Mouse (Mus musculus): ENCODE results near the gene Elp4. TPM values are rescaled to one million over a fixed set of nuclear protein-coding genes. Genes with fewer than 3 reads are reported as not detected.

Gene Elp4
- polyA plus RNA-seq, 1 experiment from 2014 or later = 46.2 TPM

GRCm38 (mm10) chr2:105673054-105673453 is 231.3 kb downstream of the Elp4 start:
- peak overlapping the region; percentile 46; the same call in 1 of the 2 replicates for H3K4me3 ChIP-seq (replicated peaks; ENCODE audit: low read length)
- 1% methylated on average over 6 of the region's 6 CpGs for WGBS
- ATAC-seq = no peak
- no peaks in the 10 kb centered on the region for H3K36me3 ChIP-seq (ENCODE audit: control insufficient read depth, insufficient read depth)
- peaks cover 22% of the 10 kb centered on the region for H3K27me3 ChIP-seq (replicated peaks; ENCODE audit: control insufficient read depth, insufficient read depth, low read length)
- H3K9ac ChIP-seq (replicated peaks; ENCODE audit: low read depth, low read length) = peak overlapping the region; percentile 50
- peaks cover 52% of the 10 kb centered on the region for H3K4me1 ChIP-seq (replicated peaks; ENCODE audit: control insufficient read depth, insufficient read depth, low read length)
- H3K9me3 ChIP-seq (ENCODE audit: control insufficient read depth, low read length) = no peaks in the 10 kb centered on the region
- peak overlapping the region; percentile 70 for H3K4me2 ChIP-seq (ENCODE audit: low read length)
- H3K27ac ChIP-seq (ENCODE audit: low read length) = peak overlapping the region; percentile 81

GRCm38 (mm10) chr2:105672596-105672960 is 231.8 kb downstream of the Elp4 start:
- Histone ChIP-seq H3K27me3 (replicated peaks; ENCODE audit: control insufficient read depth, insufficient read depth, low read length) (peaks cover 25% of the 10 kb centered on the region), H3K4me1 (replicated peaks; ENCODE audit: control insufficient read depth, insufficient read depth, low read length) (peaks cover 53% of the 10 kb centered on the region), H3K9me3 (ENCODE audit: control insufficient read depth, low read length) (no peaks in the 10 kb centered on the region), H3K27ac (ENCODE audit: low read length) (peak overlapping the region; percentile 43; the same call in 1 of the 2 replicates), H3K9ac (replicated peaks; ENCODE audit: low read depth, low read length) (peak overlapping the region; percentile 18; the same call in 1 of the 2 replicates), H3K36me3 (ENCODE audit: control insufficient read depth, insufficient read depth) (no peaks in the 10 kb centered on the region), H3K4me3 (replicated peaks; ENCODE audit: low read length) (peak overlapping the region; percentile 34), H3K4me2 (ENCODE audit: low read length) (peak overlapping the region; percentile 44)
- ATAC-seq = no peak
- WGBS = 2% methylated on average over 15 of the region's 16 CpGs

- H3K36me3 ChIP-seq (ENCODE audit: control insufficient read depth, insufficient read depth) = no peaks in the 10 kb centered on the region
- peak overlapping the region; percentile 43; the same call in 1 of the 2 replicates for H3K27ac ChIP-seq (ENCODE audit: low read length)
- H3K4me2 ChIP-seq (ENCODE audit: low read length) = peak overlapping the region; percentile 44
- peak overlapping the region; percentile 34 for H3K4me3 ChIP-seq (replicated peaks; ENCODE audit: low read length)
- no peak for ATAC-seq
- H3K27me3 ChIP-seq (replicated peaks; ENCODE audit: control insufficient read depth, insufficient read depth, low read length) = peaks cover 27% of the 10 kb centered on the region
- 7% methylated on average over 25 of the region's 25 CpGs for WGBS
- no peaks in the 10 kb centered on the region for H3K9me3 ChIP-seq (ENCODE audit: control insufficient read depth, low read length)
- peaks cover 58% of the 10 kb centered on the region for H3K4me1 ChIP-seq (replicated peaks; ENCODE audit: control insufficient read depth, insufficient read depth, low read length)
- H3K9ac ChIP-seq (replicated peaks; ENCODE audit: low read depth, low read length) = peak overlapping the region; percentile 18
These were observed 232.4 kb downstream of the Elp4 start for GRCm38 (mm10) chr2:105671798-105672595.

- no peak for ATAC-seq
- Histone ChIP-seq H3K36me3 (ENCODE audit: control insufficient read depth, insufficient read depth) (no peaks in the 10 kb centered on the region), H3K27ac (ENCODE audit: low read length) (peak overlapping the region; percentile 5; the same call in 1 of the 2 replicates), H3K4me1 (replicated peaks; ENCODE audit: control insufficient read depth, insufficient read depth, low read length) (peaks cover 53% of the 10 kb centered on the region), H3K4me2 (ENCODE audit: low read length) (peak overlapping the region; percentile 29), H3K4me3 (replicated peaks; ENCODE audit: low read length) (peak overlapping the region; percentile 34), H3K27me3 (replicated peaks; ENCODE audit: control insufficient read depth, insufficient read depth, low read length) (peaks cover 30% of the 10 kb centered on the region), H3K9ac (replicated peaks; ENCODE audit: low read depth, low read length) (no peak overlapping the region), H3K9me3 (ENCODE audit: control insufficient read depth, low read length) (no peaks in the 10 kb centered on the region)
- 9% methylated on average over 9 of the region's 9 CpGs for WGBS
These were observed 233.1 kb downstream of the Elp4 start for GRCm38 (mm10) chr2:105671116-105671797.

GRCm38 (mm10) chr2:105670731-105671095 is 233.7 kb downstream of the Elp4 start:
- Histone ChIP-seq H3K9me3 (ENCODE audit: control insufficient read depth, low read length) (no peaks in the 10 kb centered on the region), H3K27ac (ENCODE audit: low read length) (no peak overlapping the region; the same call in 1 of the 2 replicates), H3K4me2 (ENCODE audit: low read length) (peak overlapping the region; percentile 29), H3K9ac (replicated peaks; ENCODE audit: low read depth, low read length) (peak overlapping the region; percentile 49; the same call in 1 of the 2 replicates), H3K4me3 (replicated peaks; ENCODE audit: low read length) (peak overlapping the region; percentile 34), H3K4me1 (replicated peaks; ENCODE audit: control insufficient read depth, insufficient read depth, low read length) (peaks cover 52% of the 10 kb centered on the region), H3K36me3 (ENCODE audit: control insufficient read depth, insufficient read depth) (no peaks in the 10 kb centered on the region), H3K27me3 (replicated peaks; ENCODE audit: control insufficient read depth, insufficient read depth, low read length) (peaks cover 35% of the 10 kb centered on the region)
- 12% methylated on average over 6 of the region's 6 CpGs for WGBS
- ATAC-seq = no peak

GRCm38 (mm10) chr2:105669881-105670730 is 234.3 kb downstream of the Elp4 start:
- Histone ChIP-seq H3K27ac (ENCODE audit: low read length) (no peak overlapping the region), H3K9ac (replicated peaks; ENCODE audit: low read depth, low read length) (peak overlapping the region; percentile 49), H3K4me1 (replicated peaks; ENCODE audit: control insufficient read depth, insufficient read depth, low read length) (peaks cover 47% of the 10 kb centered on the region), H3K4me2 (ENCODE audit: low read length) (peak overlapping the region; percentile 43), H3K27me3 (replicated peaks; ENCODE audit: control insufficient read depth, insufficient read depth, low read length) (peaks cover 41% of the 10 kb centered on the region), H3K36me3 (ENCODE audit: control insufficient read depth, insufficient read depth) (no peaks in the 10 kb centered on the region), H3K9me3 (ENCODE audit: control insufficient read depth, low read length) (no peaks in the 10 kb centered on the region), H3K4me3 (replicated peaks; ENCODE audit: low read length) (peak overlapping the region; percentile 34)
- 4% methylated on average over 29 of the region's 29 CpGs for whole genome bisulfite sequencing
- no peak for ATAC-seq

- Histone ChIP-seq H3K9me3 (ENCODE audit: control insufficient read depth, low read length) (no peaks in the 10 kb centered on the region), H3K9ac (replicated peaks; ENCODE audit: low read depth, low read length) (peak overlapping the region; percentile 49), H3K4me3 (replicated peaks; ENCODE audit: low read length) (peak overlapping the region; percentile 34), H3K4me1 (replicated peaks; ENCODE audit: control insufficient read depth, insufficient read depth, low read length) (peaks cover 40% of the 10 kb centered on the region), H3K27me3 (replicated peaks; ENCODE audit: control insufficient read depth, insufficient read depth, low read length) (peaks cover 47% of the 10 kb centered on the region), H3K4me2 (ENCODE audit: low read length) (peak overlapping the region; percentile 43), H3K27ac (ENCODE audit: low read length) (no peak overlapping the region), H3K36me3 (ENCODE audit: control insufficient read depth, insufficient read depth) (no peaks in the 10 kb centered on the region)
- under 1% methylated on average over 35 of the region's 35 CpGs for WGBS
- no peak for ATAC-seq
These were observed 234.9 kb downstream of the Elp4 start for GRCm38 (mm10) chr2:105669371-105669861.

- no peaks in the 10 kb centered on the region for H3K36me3 ChIP-seq (ENCODE audit: control insufficient read depth, insufficient read depth)
- H3K27me3 ChIP-seq (replicated peaks; ENCODE audit: control insufficient read depth, insufficient read depth, low read length) = peaks cover 53% of the 10 kb centered on the region
- H3K4me2 ChIP-seq (ENCODE audit: low read length) = peak within 1 kb of the TSS; percentile 43
- H3K4me1 ChIP-seq (replicated peaks; ENCODE audit: control insufficient read depth, insufficient read depth, low read length) = peaks cover 34% of the 10 kb centered on the region
- WGBS = 2% methylated on average over 44 of the region's 44 CpGs
- H3K4me3 ChIP-seq (replicated peaks; ENCODE audit: low read length) = peak within 1 kb of the TSS; percentile 34
- no peak within 1 kb of the TSS for H3K27ac ChIP-seq (ENCODE audit: low read length)
- H3K9me3 ChIP-seq (ENCODE audit: control insufficient read depth, low read length) = no peaks in the 10 kb centered on the region
- ATAC-seq = no peak
- peak within 1 kb of the TSS; percentile 49 for H3K9ac ChIP-seq (replicated peaks; ENCODE audit: low read depth, low read length)
These were observed 235.8 kb downstream of the Elp4 start, which contains the start of gene Pax6 for GRCm38 (mm10) chr2:105668271-105669270. Gene Pax6, plus strand, starts transcription at chr2:105668900.
